Mouse (Mus musculus) forebrain, postnatal 0 days (tissue): ENCODE results near the gene Srl. TPM values are rescaled to one million over a fixed set of nuclear protein-coding genes. Genes with fewer than 3 reads are reported as not detected.
A peak's percentile ranks its signal among the peaks of the same experiment; 100 is the strongest.

Source experiments
- ATAC-seq: fragments of 200-750 bp; cut with Nextera tagmentation; 2 replicates; pipeline ENCODE4 v1.8.0; 2017; ENCODE audit warnings: mild to moderate bottlenecking, moderate library complexity
- DNase-seq: peaks from one replicate; pipeline ENCODE4 v3.0.0-alpha.2; 2015
- H3K27ac ChIP-seq: fragments of 300-500 bp; sonication (generic); 2 replicates; pipeline ENCODE4 v1.5.1; 2014; ENCODE audit warnings: low read depth, mild to moderate bottlenecking, antibody characterized with exemption, low read length, moderate library complexity, mixed read lengths
- H3K27me3 ChIP-seq: fragments of 300-500 bp; sonication (generic); 2 replicates; pipeline ENCODE4 v1.6.1; 2014; ENCODE audit warnings: mild to moderate bottlenecking, low read length, mixed read lengths; ENCODE audit not compliant: insufficient read depth
- H3K36me3 ChIP-seq: fragments of 300-500 bp; sonication (generic); 2 replicates; pipeline ENCODE4 v1.6.1; 2014; ENCODE audit warnings: mild to moderate bottlenecking, moderate library complexity; ENCODE audit not compliant: insufficient read depth
- H3K4me1 ChIP-seq: fragments of 300-500 bp; sonication (generic); 2 replicates; pipeline ENCODE4 v1.6.1; 2014; ENCODE audit warnings: antibody characterized with exemption; ENCODE audit not compliant: insufficient read depth
- H3K4me2 ChIP-seq: fragments of 300-500 bp; sonication (generic); 2 replicates; pipeline ENCODE4 v1.6.1; 2014; ENCODE audit warnings: low read depth, mild to moderate bottlenecking, moderate library complexity
- H3K4me3 ChIP-seq: fragments of 300-500 bp; sonication (generic); 2 replicates; pipeline ENCODE4 v1.5.1; 2014; ENCODE audit warnings: low read depth, low read length, mixed read lengths
- H3K9ac ChIP-seq: fragments of 300-500 bp; sonication (generic); 2 replicates; pipeline ENCODE4 v1.6.1; 2014; ENCODE audit warnings: mild to moderate bottlenecking
- H3K9me3 ChIP-seq: fragments of 300-500 bp; sonication (generic); 2 replicates; pipeline ENCODE4 v1.6.1; 2016; ENCODE audit warnings: low read length
- CTCF ChIP-seq: sonication (generic); IDR thresholded peaks from 2 replicates; pipeline ENCODE4 v1.5.1; 2016; ENCODE audit warnings: antibody characterized with exemption, control low read depth, low read depth
- WGBS: fragments of 180-500 bp; shearing (Covaris S2); extraction: QIAGEN DNeasy Blood & Tissue Kit; methylation state at CpG from one replicate; pipeline ENCODE4 v1.1.7; 2014; 5-methylcytosine and 5-hydroxymethylcytosine counted together
- polyA plus RNA-seq: library from polyadenylated mRNA; unstranded; fragments of >200 nt; fragmentation: Nextera tagmentation; extraction: Ambion mirVana; gene quantifications from 2 replicates; pipeline ENCODE4 v1.2.1, GENCODE M21; 2015
- total RNA-seq: library from RNA; depleted of rRNA; stranded (reverse); fragments of >200 nt; gene quantifications from 2 replicates; pipeline ENCODE4 v1.2.3, GENCODE M21; 2014; rRNA removed

The Srl gene
- 55.0 and 55.9 TPM in 2 replicates for total RNA-seq
- polyA plus RNA-seq, result 18.8 and 23.4 TPM in 2 replicates

DNA sequence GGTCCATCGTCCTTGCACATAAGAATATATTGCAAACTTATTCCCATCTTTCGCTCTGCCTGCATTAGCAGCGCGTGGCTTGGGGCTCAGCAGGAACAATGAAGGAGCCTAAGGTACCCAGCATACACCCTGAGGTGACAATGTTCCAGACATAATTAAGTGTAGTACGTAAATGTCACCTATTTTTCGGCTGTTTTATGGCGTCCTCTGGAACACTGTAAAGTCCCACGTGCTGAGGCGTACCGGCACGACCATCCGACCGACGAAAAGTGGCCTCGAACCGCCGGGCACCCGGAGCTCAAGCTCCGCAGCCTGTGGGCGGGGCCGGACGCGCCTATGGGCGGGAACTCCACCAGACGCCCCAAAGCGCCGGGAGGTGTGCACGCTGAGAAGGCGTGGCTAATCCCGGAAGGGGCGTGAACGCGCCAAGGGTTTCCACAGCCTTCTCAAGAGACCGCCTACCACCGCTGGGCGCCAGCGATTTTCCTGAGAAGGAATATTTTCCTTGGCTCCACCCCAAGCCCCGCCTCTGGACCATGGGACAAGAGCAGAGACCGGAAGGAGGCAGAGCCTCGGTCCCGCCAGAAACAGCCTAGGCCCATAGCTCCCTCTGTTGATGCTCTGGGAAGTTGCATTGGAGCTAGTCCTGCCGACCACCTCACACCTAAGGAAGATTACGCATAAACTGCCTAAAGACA is at the start of gene Srl:
Srl (minus strand) TSS at position 316 of the 698 bp plus-strand sequence.
- peak; percentile 100 for DNase-seq
- peaks cover 13% of the 10 kb centered on the region for H3K36me3 ChIP-seq
- H3K4me2 ChIP-seq, result peak within 1 kb of the TSS; percentile 54
- peaks cover 3% of the 10 kb centered on the region; the same call in 1 of the 2 replicates for H3K4me1 ChIP-seq
- H3K27ac ChIP-seq, result peak within 1 kb of the TSS; percentile 80
- H3K9ac ChIP-seq, result peak within 1 kb of the TSS; percentile 52
- WGBS, result under 1% methylated on average over 43 of the region's 43 CpGs
- H3K27me3 ChIP-seq, result no peaks in the 10 kb centered on the region
- TF ChIP-seq CTCF, result peak; percentile 95
- ATAC-seq, result peak; percentile 94
- H3K4me3 ChIP-seq, result peak within 1 kb of the TSS; percentile 52
- no peaks in the 10 kb centered on the region for H3K9me3 ChIP-seq

DNA sequence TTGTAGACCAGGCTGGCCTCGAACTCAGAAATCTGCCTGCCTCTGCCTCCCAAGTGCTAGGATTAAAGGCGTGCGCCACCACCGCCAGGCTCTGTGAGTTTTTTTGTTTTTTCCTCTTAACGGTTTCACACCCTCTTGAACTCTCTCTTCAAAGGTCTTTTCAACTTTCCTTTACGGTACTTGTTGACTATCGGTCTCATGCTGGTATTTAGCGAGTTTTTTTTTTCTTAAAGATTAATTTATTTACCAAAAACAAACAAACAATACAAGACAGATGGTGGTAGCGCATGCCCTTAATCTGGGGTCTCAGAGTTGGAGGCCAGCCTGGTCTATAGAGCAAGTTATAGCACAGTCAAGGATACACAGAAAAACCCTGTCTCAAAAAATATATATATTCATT is 48.6 kb upstream of the Srl start:
- Histone ChIP-seq H3K36me3 (no peaks in the 10 kb centered on the region), H3K4me3 (no peak overlapping the region), H3K9ac (no peak overlapping the region), H3K4me1 (peaks cover 16% of the 10 kb centered on the region; the same call in 1 of the 2 replicates), H3K4me2 (no peak overlapping the region), H3K27me3 (no peaks in the 10 kb centered on the region), H3K9me3 (no peaks in the 10 kb centered on the region), H3K27ac (no peak overlapping the region)
- peak; percentile 24 for DNase-seq
- TF ChIP-seq CTCF, result no peak
- WGBS, result 94% methylated on average over 9 of the region's 9 CpGs
- no peak for ATAC-seq

DNA sequence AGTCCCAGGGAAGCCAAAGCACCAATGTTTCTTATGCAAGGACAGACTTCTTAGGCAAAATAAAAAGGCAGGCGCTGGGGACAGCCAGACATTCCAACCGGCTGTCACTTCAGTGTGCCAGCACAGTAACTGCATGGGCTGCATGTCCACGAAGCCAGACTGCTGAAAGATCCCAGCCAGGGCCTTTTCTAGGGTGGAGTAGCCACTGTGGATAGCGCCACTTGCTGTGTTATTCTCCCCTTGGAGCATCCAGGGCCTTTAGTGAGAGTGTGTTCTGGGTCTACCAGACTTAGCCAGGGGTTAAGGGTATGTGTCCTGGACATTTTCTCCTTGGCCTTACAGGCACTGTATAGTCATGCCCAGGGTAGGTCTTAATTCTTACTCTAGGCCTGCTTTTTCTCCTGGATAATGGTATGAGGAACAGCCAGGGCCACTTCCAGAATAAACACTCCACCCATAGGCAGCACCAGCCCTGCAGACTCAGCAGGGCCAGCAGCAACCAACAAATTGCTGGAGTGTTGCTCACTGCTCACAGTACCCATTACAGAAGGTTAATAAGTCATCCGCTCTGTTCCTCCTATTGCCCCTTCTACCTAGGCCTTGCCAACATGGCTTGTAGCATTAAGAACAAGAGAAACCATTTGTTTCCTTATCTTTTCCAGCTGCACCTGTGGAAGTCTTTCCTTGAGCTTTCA is 46.0 kb upstream of the Srl start:
- Histone ChIP-seq H3K36me3 (no peaks in the 10 kb centered on the region), H3K27me3 (no peaks in the 10 kb centered on the region), H3K9ac (no peak overlapping the region), H3K4me2 (no peak overlapping the region), H3K4me3 (no peak overlapping the region), H3K4me1 (peaks cover 11% of the 10 kb centered on the region; the same call in 1 of the 2 replicates), H3K27ac (peak overlapping the region; percentile 50), H3K9me3 (no peaks in the 10 kb centered on the region)
- no peak for TF ChIP-seq CTCF
- peak; percentile 13 for DNase-seq
- WGBS, result 39% methylated on average over 5 of the region's 5 CpGs
- no peak for ATAC-seq

DNA sequence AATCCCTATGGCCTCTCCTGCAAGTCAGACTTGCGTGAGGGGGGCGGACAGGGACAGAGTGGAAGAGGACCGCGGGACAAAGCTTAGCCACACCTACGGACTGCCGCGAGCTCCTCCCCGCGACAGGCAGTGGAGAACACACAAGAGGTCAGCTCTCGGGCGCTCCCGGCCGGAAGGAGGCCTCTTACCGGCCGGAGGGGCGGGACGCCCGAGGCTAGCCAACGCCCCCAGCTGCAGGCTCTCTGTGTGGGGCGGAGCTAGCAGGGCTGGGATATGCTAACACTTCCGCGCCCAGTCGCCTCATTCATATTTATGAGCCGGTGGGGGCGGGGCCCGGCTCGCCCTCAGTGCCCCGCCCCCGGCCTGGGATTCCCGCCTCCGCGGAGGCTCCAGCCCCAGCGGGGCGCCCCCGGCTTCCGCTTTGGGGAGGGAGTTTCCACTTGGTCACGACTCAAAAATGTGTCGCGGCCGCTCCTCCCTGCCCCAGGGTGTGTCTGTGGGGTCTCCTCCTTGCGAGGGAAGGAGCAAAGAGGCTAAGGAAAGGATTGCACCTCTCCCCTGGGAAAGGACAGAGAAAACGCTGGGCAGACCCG is 45.0 kb upstream of the Srl start:
- ATAC-seq (peak; percentile 97), DNase-seq (peak; percentile 90)
- TF ChIP-seq CTCF, result no peak
- Histone ChIP-seq H3K27ac (peak overlapping the region; percentile 66), H3K9ac (peak overlapping the region; percentile 68), H3K4me3 (peak overlapping the region; percentile 61), H3K4me1 (peaks cover 7% of the 10 kb centered on the region; the same call in 1 of the 2 replicates), H3K4me2 (peak overlapping the region; percentile 89), H3K36me3 (no peaks in the 10 kb centered on the region), H3K9me3 (no peaks in the 10 kb centered on the region), H3K27me3 (no peaks in the 10 kb centered on the region)
- 1% methylated on average over 40 of the region's 43 CpGs for WGBS

DNA sequence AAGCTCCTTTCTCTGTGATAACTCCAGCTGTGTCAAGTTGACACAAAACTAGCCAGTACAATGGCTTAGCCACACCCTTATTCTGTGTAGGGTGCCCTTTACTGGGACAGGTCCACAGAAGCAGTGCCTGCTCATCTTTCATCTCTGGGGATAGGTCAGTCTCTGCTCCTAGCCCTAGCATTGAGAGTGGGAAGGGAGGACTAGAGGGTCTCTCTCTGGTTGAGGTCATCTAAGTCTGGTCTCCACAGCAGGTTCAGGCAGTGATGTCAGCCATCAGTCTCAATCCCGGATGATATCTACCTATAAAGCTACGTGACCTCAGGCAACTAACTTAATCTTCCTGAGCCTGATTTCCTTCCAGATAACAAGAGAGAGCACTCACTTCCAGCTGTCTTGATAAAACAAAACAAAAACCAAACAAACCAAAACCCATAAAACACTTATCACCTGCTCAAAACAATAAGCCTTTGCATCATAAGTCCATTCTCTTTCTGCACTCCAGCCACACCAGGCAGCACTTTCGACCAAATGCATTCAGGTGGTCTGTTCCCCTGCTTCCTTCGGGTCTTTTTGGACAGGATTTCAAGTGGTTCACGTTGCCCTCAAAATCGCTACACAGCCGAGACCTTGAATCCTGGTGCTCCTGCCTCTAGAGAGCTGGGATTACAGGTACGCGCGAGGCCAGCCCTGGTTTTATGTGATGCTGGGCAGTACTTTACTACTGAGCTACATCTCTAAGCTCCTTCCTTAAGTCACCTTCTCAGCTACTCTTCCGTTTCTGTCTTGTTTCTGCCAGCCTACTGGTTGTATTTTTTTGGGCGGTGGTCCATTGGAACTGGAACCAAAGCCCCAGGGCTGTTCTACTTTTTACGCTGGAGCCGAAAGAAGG is 44.3 kb upstream of the Srl start:
- Histone ChIP-seq H3K4me1 (peaks cover 7% of the 10 kb centered on the region; the same call in 1 of the 2 replicates), H3K4me3 (peak overlapping the region; percentile 61), H3K27ac (peak overlapping the region; percentile 66), H3K4me2 (peak overlapping the region; percentile 89), H3K9ac (peak overlapping the region; percentile 68), H3K36me3 (no peaks in the 10 kb centered on the region), H3K27me3 (no peaks in the 10 kb centered on the region), H3K9me3 (no peaks in the 10 kb centered on the region)
- no peak for TF ChIP-seq CTCF
- WGBS, result 13% methylated on average over 14 of the region's 14 CpGs
- ATAC-seq (peak; percentile 51), DNase-seq (no peak)

DNA sequence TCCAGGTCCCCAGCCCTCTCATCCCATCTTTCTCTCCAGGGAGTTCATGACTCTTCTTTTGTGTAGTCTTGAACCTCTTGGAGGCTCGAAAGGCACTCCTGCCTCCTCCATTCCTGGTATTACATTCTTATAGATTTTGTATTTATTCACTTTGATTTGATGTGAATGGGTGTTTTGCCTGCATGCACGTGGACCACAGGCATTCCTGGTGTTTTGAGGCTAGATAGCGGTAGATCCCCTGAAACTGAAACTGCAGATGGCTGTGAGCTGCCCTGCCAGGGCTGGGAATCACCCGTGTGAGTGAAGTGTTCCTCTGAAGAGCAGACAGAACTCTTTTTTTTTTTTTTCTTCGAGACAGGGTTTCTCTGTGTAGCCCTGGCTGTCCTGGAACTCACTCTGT is 42.8 kb upstream of the Srl start:
- DNase-seq (no peak), ATAC-seq (no peak)
- no peak overlapping the region for H3K4me2 ChIP-seq
- WGBS, result 79% methylated on average over 5 of the region's 5 CpGs
- no peaks in the 10 kb centered on the region for H3K9me3 ChIP-seq
- no peaks in the 10 kb centered on the region for H3K27me3 ChIP-seq
- no peak overlapping the region for H3K4me3 ChIP-seq
- H3K9ac ChIP-seq, result no peak overlapping the region
- peaks cover 7% of the 10 kb centered on the region; the same call in 1 of the 2 replicates for H3K4me1 ChIP-seq
- H3K36me3 ChIP-seq, result no peaks in the 10 kb centered on the region
- no peak for TF ChIP-seq CTCF
- no peak overlapping the region for H3K27ac ChIP-seq
